Mouse (Mus musculus): ENCODE results near the gene Csf3.

DNA sequence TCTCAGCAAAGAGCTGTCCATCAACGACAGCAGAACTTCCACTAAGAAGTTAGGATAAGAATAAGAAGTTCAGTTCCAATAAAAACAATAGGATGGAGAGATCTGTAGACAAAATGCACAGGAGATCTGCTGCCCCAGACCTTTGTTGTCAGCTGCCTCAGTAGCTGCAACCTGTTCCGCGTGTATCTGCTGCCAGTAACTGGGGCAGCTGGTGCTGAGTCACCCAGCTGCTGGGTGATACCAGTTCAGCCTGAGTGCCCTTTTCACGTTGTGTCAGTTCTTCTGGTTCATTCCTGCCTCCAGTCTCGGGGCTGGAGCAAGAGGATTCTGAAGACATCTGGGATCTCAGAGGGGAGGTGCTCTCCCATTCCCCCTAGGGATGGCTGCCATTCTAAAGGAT lies 29.2 kb upstream of the Csf3 start:
- no peak for TF ChIP-seq GATA1 (IDR thresholded peaks at IDR 0.05; ENCODE audit: low read length)
- no peak for TF ChIP-seq TAL1 (IDR thresholded peaks at IDR 0.05; ENCODE audit: low read length)
